Mouse (Mus musculus) small intestine, adult 2 months (tissue): ENCODE results near the gene Atp9a.

ENCODE experiments used
- CTCF ChIP-seq: fragments of 200-500 bp; IDR thresholded peaks from 2 replicates; pipeline ENCODE4 v1.5.1; 2012; ENCODE audit warnings: low read depth, mild to moderate bottlenecking, control low read depth, inconsistent platforms, low read length, moderate library complexity, mixed read lengths; ENCODE audit not compliant: insufficient replicate concordance, insufficient read length; ENCODE audit errors: extremely low read depth
- POLR2A ChIP-seq: fragments of 200-500 bp; IDR thresholded peaks from 2 replicates; pipeline ENCODE4 v1.6.1; 2012; ENCODE audit warnings: low read depth, mild to moderate bottlenecking, control low read depth, inconsistent platforms, low read length, moderate library complexity

- TF ChIP-seq CTCF = no peak
- no peak for TF ChIP-seq POLR2A
Observed at GRCm38 (mm10) chr2:168683520-168684150, 58.6 kb downstream of the Atp9a start.
